Mouse (Mus musculus) myocyte (in vitro differentiated cells): ENCODE data around the gene Scn4a.

Source experiments
- E2F4 ChIP-seq: IDR thresholded peaks from one replicate; pipeline ENCODE4 v1.6.1; 2011; ENCODE audit warnings: mild to moderate bottlenecking, control low read depth, moderate library complexity; ENCODE audit not compliant: insufficient read depth
- MAX ChIP-seq: IDR thresholded peaks from one replicate; pipeline ENCODE4 v1.6.1; 2011; ENCODE audit warnings: low read depth, mild to moderate bottlenecking, control low read depth
- POLR2A ChIP-seq: IDR thresholded peaks from one replicate; pipeline ENCODE4 v1.6.1; 2011; ENCODE audit warnings: low read depth, mild to moderate bottlenecking, control low read depth, moderate library complexity; ENCODE audit not compliant: insufficient read length
- POLR2AphosphoS2 ChIP-seq: IDR thresholded peaks from one replicate; pipeline ENCODE4 v1.6.1; 2011; ENCODE audit warnings: low read depth, control low read depth; ENCODE audit not compliant: insufficient read length
- TCF12 ChIP-seq: IDR thresholded peaks from one replicate; pipeline ENCODE4 v1.6.1; 2011; ENCODE audit warnings: mild to moderate bottlenecking, control low read depth; ENCODE audit not compliant: poor library complexity, insufficient read depth, severe bottlenecking
- TCF3 ChIP-seq: IDR thresholded peaks from one replicate; pipeline ENCODE4 v1.6.1; 2011; ENCODE audit warnings: low read depth, control low read depth; ENCODE audit not compliant: insufficient read length
- USF1 ChIP-seq: IDR thresholded peaks from one replicate; pipeline ENCODE4 v1.6.1; 2011; ENCODE audit warnings: low read depth, mild to moderate bottlenecking, control low read depth, moderate library complexity

DNA sequence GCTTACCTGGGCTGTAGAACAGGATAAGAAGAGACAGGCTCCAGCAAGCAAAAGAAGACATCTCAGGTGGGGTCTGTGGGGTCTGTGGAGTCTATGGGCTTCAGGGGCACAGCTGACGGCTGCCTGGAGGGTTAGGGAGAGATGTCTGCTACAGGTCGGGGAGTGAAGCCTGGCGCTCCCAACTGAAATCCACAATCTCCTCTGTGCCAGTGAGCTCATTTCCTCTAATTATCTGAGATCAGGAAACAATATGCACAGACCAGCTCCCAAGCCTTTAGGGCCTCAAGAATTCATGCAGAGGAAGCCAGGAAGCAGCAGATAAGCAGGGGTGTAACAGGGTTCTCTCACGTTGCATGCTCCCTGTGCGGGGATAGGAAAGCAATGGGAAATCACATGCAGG, 29.3 kb upstream of the Scn4a start:
- no peak for TF ChIP-seq USF1
- TF ChIP-seq TCF12, result no peak
- TF ChIP-seq POLR2AphosphoS2, result no peak
- no peak for TF ChIP-seq POLR2A
- TF ChIP-seq MAX, result no peak
- no peak for TF ChIP-seq TCF3
- no peak for TF ChIP-seq E2F4
